Mouse (Mus musculus) cerebellum, adult 8-10 months (tissue): ENCODE data around the gene Timm13.

Experiments
- DNase-seq: peaks from one replicate; pipeline ENCODE4 v3.0.0; 2022

The Timm13 gene

DNA sequence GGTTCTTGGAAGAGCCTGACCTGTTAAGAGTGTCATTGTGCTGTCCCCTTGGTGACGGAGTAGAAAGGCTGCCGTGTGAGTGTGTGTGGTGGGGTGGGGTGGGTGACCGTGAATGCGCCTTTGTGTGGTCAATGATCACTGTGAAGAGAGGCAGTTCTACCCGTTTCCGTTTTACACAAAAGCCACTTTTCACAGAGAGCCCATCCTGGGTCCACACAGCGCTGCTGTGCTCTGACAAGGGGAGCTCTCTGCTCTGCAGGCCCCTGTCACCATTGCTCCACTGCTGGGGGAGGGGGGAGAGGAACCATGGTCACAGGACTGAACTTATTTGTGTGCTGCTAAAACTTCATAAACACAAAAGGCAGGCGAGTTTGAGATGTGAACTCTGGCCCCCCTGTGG is 43.4 kb downstream of the Timm13 start:
- DNase-seq, result no peak

DNA sequence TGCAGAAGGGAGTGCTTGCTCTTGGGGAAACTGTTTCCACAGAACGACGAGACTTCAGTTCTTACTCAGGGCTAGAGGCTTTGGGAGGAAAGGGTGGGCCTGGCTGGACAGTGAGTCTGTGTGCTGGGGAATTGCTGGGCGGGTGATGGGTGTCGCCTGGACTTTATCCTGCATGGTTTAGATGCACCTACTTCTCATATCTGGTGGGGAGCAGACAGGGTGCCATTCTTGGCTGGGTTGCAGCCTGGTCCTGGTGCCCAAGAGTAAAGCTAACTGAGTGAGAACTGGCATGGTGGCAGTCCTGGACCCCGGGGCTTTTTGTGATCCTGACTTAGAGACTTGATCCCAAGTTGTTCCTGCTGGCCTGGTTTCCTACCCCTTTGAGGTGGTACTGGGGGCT is 43.9 kb downstream of the Timm13 start:
- no peak for DNase-seq

DNA sequence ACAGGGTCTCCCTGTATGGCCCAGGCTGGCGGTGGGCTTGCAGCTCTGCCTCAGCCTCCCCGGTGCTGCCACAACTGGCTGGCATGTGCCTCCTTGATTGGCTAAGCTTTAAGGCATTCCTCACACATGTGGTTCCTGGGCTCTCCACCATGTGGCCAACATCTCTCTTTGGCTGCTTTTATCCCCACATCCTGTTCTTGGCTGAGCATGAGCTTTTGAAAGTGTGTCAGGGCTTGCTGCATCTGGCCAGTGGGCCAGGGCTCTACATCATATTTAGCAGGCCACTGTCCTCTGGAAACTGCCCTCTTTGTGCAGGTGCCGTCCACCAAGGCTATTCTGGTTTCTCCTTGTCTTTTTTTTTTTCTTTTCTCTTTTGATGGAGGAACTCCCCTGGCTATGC is 44.5 kb downstream of the Timm13 start:
- DNase-seq, result no peak

DNA sequence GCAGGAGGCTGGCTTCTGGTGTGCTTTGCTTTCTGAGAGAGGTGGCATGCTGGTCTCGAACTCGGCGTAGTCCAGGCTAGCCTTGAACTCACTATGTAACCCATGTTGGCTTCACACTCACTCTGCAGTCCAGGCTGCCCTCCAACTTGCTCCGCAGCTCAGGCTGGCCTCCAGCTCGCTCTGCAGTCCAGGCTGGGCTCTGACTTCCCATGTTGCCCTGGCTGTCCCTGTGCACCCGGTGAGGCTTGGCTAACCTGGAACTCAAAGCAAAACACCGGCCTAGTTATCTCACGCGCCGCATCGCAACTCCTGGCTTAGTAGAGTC is 45.1 kb downstream of the Timm13 start:
- peak; percentile 58 for DNase-seq

DNA sequence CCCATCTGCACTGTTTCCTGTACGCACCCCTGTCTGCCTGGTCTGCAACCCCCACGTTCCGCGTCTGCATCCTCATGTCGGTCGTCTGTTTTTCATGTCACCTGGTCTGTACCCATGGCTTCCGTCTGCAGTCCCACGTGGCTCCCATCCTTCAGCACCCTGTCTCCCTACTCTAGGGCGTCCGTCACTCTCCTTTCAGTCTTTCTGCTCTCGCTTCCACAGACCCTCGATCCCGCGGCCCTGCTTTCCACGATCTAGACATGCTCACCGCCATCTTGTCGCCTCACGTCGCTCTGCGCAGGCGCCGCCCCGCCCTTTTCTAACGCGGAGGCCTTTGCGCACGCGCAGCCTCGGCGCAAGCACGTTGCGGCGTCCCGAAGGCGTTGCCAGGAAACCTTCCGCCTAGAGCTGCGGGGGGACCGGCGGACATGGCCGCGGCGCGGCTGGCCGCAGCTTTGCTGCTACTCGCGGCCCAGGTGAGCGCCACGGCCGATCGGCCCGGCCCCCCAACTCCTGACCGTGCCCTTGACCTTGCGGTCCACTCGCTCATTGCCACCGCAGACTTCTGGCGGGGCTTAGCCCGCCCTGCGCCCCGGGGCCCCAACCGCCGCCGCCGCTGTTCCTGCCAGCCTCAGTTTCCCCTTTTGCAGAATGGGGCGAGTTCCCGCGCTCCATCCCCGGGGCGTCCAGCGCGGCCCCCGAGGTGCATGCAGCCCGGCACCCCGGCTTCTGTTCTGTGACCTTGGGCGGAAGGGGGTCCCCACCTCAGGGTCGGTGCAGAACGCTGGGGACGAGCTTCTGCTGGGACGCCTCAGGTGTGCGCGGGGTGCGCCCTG is 45.6 kb downstream of the Timm13 start, which contains the start of the genes Lsm7 and Sppl2b:
Gene Lsm7 (minus strand): TSS at position 297 of the 836 bp plus-strand sequence.
Gene Sppl2b (plus strand): TSS at position 363 of the 836 bp plus-strand sequence.
- peak; percentile 99 for DNase-seq
